In genomic region chr10:98697866-98698265, GRCm38 (mm10) we compare ENCODE assay signal across 13 mouse cellular contexts.
DNase-seq lines count a peak whose midpoint lies in the region.
"Had no signal": no experiment of that assay in that cellular context is flagged by ENCODE, and none has a peak within 500 bp of the region (broad histone marks: within the 10 kb centered on the region; RNA-seq: fewer than 3 reads in every experiment).

No protein-coding gene starts in this region.

- peak; percentile 13 for DNase-seq in cerebellum, adult 11 months
- DNase-seq in cerebellum, adult 18-20 months, result peak; percentile 37 to 48
- peak; percentile 63 for DNase-seq in cerebellum, adult 9-11 months
- peak; percentile 35 to 49 for DNase-seq in cerebellum, postnatal 36 days
- DNase-seq in testis, postnatal 10 days (ENCODE audit: low spot score), result no peak
- DNase-seq in frontal cortex, postnatal 10 days (ENCODE audit: low spot score in 2 of 2), result no peak
- DNase-seq in heart, postnatal 36 days, result no peak
- DNase-seq: adrenal gland, adult 8-10 months; adrenal gland, postnatal 36 days; gastrocnemius, adult 2 months; gastrocnemius, postnatal 25 days; heart, postnatal 4 days; kidney, adult 8-10 months had no signal

- intact Hi-C loops in heart, postnatal 36 days (cut with DNase I), result no loop called here

Comparison
In these comparisons a context has a peak if more than half of its experiments do, and no peak if none do; other contexts are left out.
1. DNase-seq: peak in cerebellum, adult 11 months (single experiment), cerebellum, adult 18-20 months (2 of 2), cerebellum, adult 9-11 months (single experiment) and cerebellum, postnatal 36 days (2 of 2); none in testis, postnatal 10 days (single experiment), frontal cortex, postnatal 10 days (0 of 2) and heart, postnatal 36 days (0 of 2).